Mouse (Mus musculus) hindbrain, embryonic 14.5 days (tissue): ENCODE results near the gene Amdhd2. TPM values are rescaled to one million over a fixed set of nuclear protein-coding genes. Genes with fewer than 3 reads are reported as not detected.

Experiments used
- ATAC-seq: fragments of 200-750 bp; cut with Nextera tagmentation; 2 replicates; pipeline ENCODE4 v1.8.0; 2017; ENCODE audit warnings: moderate number of reproducible peaks, mild to moderate bottlenecking, moderate TSS enrichment, moderate library complexity; ENCODE audit not compliant: low FRiP score
- DNase-seq: peaks from one replicate; pipeline ENCODE4 v3.0.0-alpha.2; 2015; ENCODE audit warnings: low spot score
- H3K27ac ChIP-seq: fragments of 300-500 bp; sonication (generic); 2 replicates; pipeline ENCODE4 v1.5.1; 2014; ENCODE audit warnings: mild to moderate bottlenecking, moderate library complexity
- H3K27me3 ChIP-seq: fragments of 300-500 bp; sonication (generic); 2 replicates; pipeline ENCODE4 v1.6.1; 2014; ENCODE audit warnings: mild to moderate bottlenecking, low read length, mixed read lengths; ENCODE audit not compliant: control insufficient read depth, insufficient read depth
- H3K36me3 ChIP-seq: fragments of 300-500 bp; sonication (generic); replicated peaks from 2 replicates; pipeline ENCODE4 v1.6.1; 2014; ENCODE audit not compliant: control insufficient read depth, insufficient read depth
- H3K4me1 ChIP-seq: fragments of 300-500 bp; sonication (generic); replicated peaks from 2 replicates; pipeline ENCODE4 v1.6.1; 2014; ENCODE audit warnings: antibody characterized with exemption, low read length, mixed read lengths; ENCODE audit not compliant: control insufficient read depth, insufficient read depth
- H3K4me2 ChIP-seq: fragments of 300-500 bp; sonication (generic); replicated peaks from 2 replicates; pipeline ENCODE4 v1.6.1; 2014; ENCODE audit warnings: mild to moderate bottlenecking, moderate library complexity
- H3K4me3 ChIP-seq: fragments of 300-500 bp; sonication (generic); replicated peaks from 2 replicates; pipeline ENCODE4 v1.5.1; 2014; ENCODE audit warnings: mild to moderate bottlenecking, low read length
- H3K9ac ChIP-seq: fragments of 300-500 bp; sonication (generic); 2 replicates; pipeline ENCODE4 v1.6.1; 2014
- H3K9me3 ChIP-seq: fragments of 300-500 bp; sonication (generic); 2 replicates; pipeline ENCODE4 v1.6.1; 2016; ENCODE audit warnings: low read length; ENCODE audit not compliant: control insufficient read depth
- WGBS: fragments of 180-500 bp; shearing (Covaris S2); extraction: QIAGEN DNeasy Blood & Tissue Kit; methylation state at CpG from one replicate; pipeline ENCODE4 v1.1.7; 2014; 5-methylcytosine and 5-hydroxymethylcytosine counted together
- polyA plus RNA-seq: library from polyadenylated mRNA; unstranded; fragments of >200 nt; fragmentation: Nextera tagmentation; extraction: Ambion mirVana; gene quantifications from 2 replicates; pipeline ENCODE4 v1.2.1, GENCODE M21; 2014

Gene Amdhd2
- polyA plus RNA-seq, 1 experiment from 2014 or later: 30.6 TPM

DNA sequence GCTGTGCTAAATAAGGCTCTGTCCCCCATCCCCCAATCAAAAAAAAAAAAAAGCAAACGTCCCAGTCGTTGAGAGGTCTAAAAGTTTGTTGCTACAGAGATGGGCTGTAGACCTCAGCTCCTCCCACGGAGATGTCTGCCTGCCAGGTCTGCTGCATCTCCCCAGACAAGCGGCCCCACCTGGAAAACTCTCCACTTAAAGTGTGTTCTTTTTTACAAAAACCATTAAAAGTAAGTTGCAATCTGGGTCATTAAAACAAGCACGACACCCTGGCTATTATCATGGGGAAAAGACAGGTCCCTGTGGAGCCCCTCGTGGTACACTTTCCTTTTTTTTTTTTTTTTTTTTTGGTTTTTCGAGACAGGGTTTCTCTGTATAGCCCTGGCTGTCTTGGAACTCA is 12.2 kb downstream of the Amdhd2 start:
- Histone ChIP-seq H3K36me3 (peaks cover 11% of the 10 kb centered on the region), H3K4me1 (peaks cover 7% of the 10 kb centered on the region; the same call in 1 of the 2 replicates), H3K9ac (no peak overlapping the region), H3K4me3 (no peak overlapping the region), H3K27me3 (no peaks in the 10 kb centered on the region), H3K9me3 (no peaks in the 10 kb centered on the region), H3K27ac (no peak overlapping the region), H3K4me2 (peak overlapping the region; percentile 55)
- WGBS: 20% methylated on average over 7 of the region's 7 CpGs
- DNase-seq (no peak), ATAC-seq (no peak)

DNA sequence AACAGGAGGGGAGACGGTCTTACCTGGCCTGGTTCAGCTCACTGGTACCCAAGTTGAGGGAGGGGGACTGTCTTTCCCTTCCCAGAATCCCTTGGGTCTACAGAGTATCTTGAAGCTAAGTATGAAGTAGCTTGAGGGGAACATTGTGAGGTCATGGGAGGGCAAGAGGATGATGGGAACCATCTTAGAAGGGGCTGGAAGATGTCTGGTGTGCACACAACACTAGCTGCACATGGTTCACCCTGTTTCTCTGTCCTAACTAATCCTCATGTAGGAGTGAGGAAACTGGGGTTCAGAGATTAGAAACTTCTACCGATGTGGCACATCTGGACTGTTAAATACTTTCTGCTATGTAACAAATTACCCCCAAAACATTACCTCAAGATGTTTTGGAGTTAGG is 12.7 kb downstream of the Amdhd2 start, which contains the start of gene Pdpk1:
Pdpk1 (minus strand) TSS at position 101 of the 400 bp plus-strand sequence.
- H3K27ac ChIP-seq: no peak within 1 kb of the TSS
- H3K4me3 ChIP-seq: peak within 1 kb of the TSS; percentile 27; the same call in 1 of the 2 replicates
- no peaks in the 10 kb centered on the region for H3K27me3 ChIP-seq
- H3K36me3 ChIP-seq: peaks cover 5% of the 10 kb centered on the region
- peaks cover 7% of the 10 kb centered on the region; the same call in 1 of the 2 replicates for H3K4me1 ChIP-seq
- no peak within 1 kb of the TSS; the same call in 1 of the 2 replicates for H3K9ac ChIP-seq
- H3K9me3 ChIP-seq: no peaks in the 10 kb centered on the region
- WGBS: 85% methylated on average over 2 of the region's 2 CpGs
- ATAC-seq (no peak), DNase-seq (no peak)
- peak within 1 kb of the TSS; percentile 55 for H3K4me2 ChIP-seq

DNA sequence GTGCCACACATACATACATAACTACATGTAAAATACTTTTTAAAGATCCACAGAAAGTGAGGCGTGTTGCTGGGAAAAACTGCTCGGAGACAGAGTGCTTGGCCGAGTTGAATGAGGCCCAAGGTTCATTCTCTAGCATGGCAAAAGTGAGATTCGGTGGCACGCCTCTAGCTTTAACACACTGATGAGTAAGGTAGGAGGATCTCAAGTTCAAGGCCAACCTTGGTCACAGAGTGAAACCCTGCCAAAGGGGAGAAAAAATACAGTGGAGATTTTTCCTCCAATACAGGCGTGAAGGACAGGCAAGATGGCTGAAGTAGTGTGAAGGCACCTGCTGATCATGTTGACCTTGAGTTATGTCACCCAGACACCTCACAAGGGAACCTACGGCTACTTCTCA is 14.1 kb downstream of the Amdhd2 start:
- DNase-seq (no peak), ATAC-seq (no peak)
- Histone ChIP-seq H3K9ac (no peak overlapping the region), H3K4me3 (no peak overlapping the region), H3K9me3 (no peaks in the 10 kb centered on the region), H3K4me1 (peaks cover 7% of the 10 kb centered on the region; the same call in 1 of the 2 replicates), H3K27ac (no peak overlapping the region), H3K4me2 (no peak overlapping the region), H3K27me3 (no peaks in the 10 kb centered on the region), H3K36me3 (no peaks in the 10 kb centered on the region)
- 91% methylated on average over 7 of the region's 7 CpGs for WGBS

DNA sequence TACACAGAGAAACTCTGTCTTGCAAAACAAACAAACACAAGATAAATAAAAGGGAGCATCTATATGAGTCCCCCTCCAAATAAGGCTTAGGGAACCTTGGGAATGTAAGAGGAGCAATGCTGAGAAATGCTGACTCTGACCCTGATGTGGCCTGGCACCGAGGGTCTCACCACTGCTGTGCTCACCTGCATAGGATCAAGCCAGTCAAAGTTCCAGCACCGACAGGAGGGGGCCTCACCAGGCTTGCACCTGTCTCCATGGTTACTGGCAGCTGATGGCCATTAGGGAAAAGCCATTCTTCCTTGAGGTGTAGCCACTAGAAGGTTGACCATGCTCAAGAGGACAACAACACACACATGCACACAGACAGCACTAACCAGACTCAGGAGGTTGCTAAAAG is 20.7 kb downstream of the Amdhd2 start:
- no peaks in the 10 kb centered on the region for H3K36me3 ChIP-seq
- no peaks in the 10 kb centered on the region for H3K27me3 ChIP-seq
- WGBS: 57% methylated on average over 2 of the region's 2 CpGs
- H3K4me2 ChIP-seq: no peak overlapping the region
- H3K4me1 ChIP-seq: peaks cover 21% of the 10 kb centered on the region
- H3K9me3 ChIP-seq: no peaks in the 10 kb centered on the region
- H3K4me3 ChIP-seq: no peak overlapping the region
- H3K9ac ChIP-seq: no peak overlapping the region
- ATAC-seq (no peak), DNase-seq (no peak)
- H3K27ac ChIP-seq: no peak overlapping the region

DNA sequence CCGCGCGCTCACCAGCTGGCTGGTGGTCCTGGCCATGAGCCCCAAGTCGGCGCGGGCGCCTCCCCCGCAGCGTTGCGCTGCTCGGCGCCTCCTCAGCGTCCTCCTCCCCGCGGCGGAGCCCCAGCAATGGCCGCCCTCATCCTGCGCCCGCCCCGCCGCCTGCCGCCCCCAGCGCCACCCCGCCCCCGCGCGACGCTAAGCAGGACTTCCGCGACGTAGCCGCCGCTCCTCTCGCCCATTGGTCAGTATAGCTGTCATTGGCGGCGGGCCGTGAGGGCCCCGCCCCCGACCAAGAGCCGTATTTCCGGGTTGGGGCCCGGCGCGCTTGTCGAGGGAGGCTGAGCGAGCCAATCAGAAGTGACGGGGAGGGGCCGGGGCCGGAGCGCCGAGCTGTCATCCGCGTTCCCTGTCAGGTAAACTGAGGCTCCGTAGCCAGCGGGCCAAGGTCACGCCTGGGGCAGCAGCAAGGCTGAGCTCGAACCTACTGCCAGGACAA is 22.1 kb downstream of the Amdhd2 start:
- peaks cover 25% of the 10 kb centered on the region for H3K4me1 ChIP-seq
- WGBS: under 1% methylated on average over 52 of the region's 57 CpGs

DNA sequence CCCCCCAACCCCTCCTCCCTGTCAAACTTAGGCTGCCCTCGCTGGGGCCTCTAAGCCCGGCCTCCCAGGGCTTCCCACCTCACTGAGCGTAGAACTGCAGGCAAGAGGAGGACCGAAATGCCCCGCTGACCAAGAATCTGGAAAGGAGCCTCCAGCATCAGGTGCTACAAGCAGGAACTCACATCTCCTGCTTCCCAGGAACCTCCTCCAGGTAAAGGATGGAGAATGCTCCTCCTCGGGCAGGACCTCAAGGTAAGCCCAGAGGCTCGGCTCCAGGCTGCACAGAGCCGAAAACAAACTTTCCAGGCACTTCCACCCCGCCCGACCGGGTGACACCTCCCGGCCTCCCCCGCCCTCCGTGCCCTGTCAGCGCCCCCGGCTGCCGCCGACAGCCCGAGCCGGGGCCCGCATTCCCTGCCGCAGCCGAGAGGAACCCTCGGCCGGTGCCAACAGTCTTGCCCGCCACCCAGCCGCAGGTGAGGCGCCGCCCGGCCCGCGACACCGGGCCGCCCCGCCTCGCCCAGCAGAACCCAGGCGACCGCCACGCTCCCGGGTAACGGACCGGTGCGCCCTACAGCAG is 22.6 kb downstream of the Amdhd2 start:
- peak overlapping the region; percentile 91 for H3K4me3 ChIP-seq
- peak overlapping the region; percentile 89 for H3K9ac ChIP-seq
- H3K9me3 ChIP-seq: no peaks in the 10 kb centered on the region
- H3K36me3 ChIP-seq: no peaks in the 10 kb centered on the region
- peak overlapping the region; percentile 82 for H3K27ac ChIP-seq
- H3K4me2 ChIP-seq: peak overlapping the region; percentile 84
- WGBS: under 1% methylated on average over 38 of the region's 43 CpGs
- DNase-seq (no peak), ATAC-seq (peak; percentile 35)
- H3K27me3 ChIP-seq: no peaks in the 10 kb centered on the region
- H3K4me1 ChIP-seq: peaks cover 25% of the 10 kb centered on the region

More for the DNA sequence above, 22.1 kb downstream of the Amdhd2 start:
- peak overlapping the region; percentile 84 for H3K4me2 ChIP-seq
- DNase-seq (peak; percentile 98), ATAC-seq (peak; percentile 97)
- no peaks in the 10 kb centered on the region for H3K36me3 ChIP-seq
- H3K27me3 ChIP-seq: no peaks in the 10 kb centered on the region
- peak overlapping the region; percentile 82 for H3K27ac ChIP-seq
- peak overlapping the region; percentile 89 for H3K9ac ChIP-seq
- peak overlapping the region; percentile 91 for H3K4me3 ChIP-seq
- H3K9me3 ChIP-seq: no peaks in the 10 kb centered on the region

DNA sequence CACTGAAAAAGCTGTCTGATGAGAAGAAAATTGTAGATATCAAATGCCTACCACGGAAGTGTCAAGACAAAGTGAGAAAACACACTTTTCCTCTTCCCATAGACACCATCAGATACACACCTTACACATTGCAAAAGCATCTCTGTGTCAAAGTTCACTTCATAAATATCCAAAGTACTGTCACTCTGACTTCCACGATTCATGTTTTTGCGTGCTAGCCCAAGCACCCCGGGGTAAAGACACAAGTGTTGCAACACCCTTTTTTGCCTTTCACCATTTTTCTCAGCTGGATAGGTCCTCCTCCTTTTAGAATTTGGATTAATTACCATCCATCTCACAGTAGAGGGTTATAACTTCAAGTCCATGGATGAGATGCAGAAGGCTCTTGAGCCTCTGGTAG is 23.6 kb downstream of the Amdhd2 start:
- Histone ChIP-seq H3K9me3 (no peaks in the 10 kb centered on the region), H3K4me3 (peak overlapping the region; percentile 91; the same call in 1 of the 2 replicates), H3K27ac (no peak overlapping the region), H3K9ac (peak overlapping the region; percentile 89; the same call in 1 of the 2 replicates), H3K36me3 (no peaks in the 10 kb centered on the region), H3K4me2 (peak overlapping the region; percentile 84), H3K4me1 (peaks cover 25% of the 10 kb centered on the region), H3K27me3 (no peaks in the 10 kb centered on the region)
- 92% methylated on average over 4 of the region's 4 CpGs for WGBS
- ATAC-seq: no peak
- DNase-seq: no peak

DNA sequence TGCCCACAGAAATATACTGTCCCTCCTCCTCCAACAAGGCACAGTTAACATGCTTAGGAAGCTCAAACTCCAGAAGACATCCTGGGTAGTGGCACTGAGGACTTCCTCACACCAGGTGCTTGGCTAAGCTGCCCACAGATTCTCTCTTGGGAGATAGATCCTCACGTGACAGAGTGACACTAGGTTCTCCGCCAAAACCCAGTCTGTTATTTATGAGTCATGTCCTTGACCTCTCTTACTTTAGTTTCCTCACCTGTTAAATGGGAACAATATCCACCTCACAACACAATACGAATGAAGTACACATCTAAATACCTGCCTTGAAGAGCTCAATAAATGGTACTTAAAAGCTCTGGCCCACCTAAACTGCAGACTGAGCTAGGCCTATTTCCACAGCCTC is 24.3 kb downstream of the Amdhd2 start:
- DNase-seq (no peak), ATAC-seq (no peak)
- Histone ChIP-seq H3K4me3 (no peak overlapping the region), H3K9me3 (no peaks in the 10 kb centered on the region), H3K27ac (no peak overlapping the region), H3K4me2 (no peak overlapping the region), H3K36me3 (no peaks in the 10 kb centered on the region), H3K4me1 (peaks cover 25% of the 10 kb centered on the region), H3K9ac (no peak overlapping the region), H3K27me3 (no peaks in the 10 kb centered on the region)
- WGBS: 90% methylated on average over 3 of the region's 3 CpGs

DNA sequence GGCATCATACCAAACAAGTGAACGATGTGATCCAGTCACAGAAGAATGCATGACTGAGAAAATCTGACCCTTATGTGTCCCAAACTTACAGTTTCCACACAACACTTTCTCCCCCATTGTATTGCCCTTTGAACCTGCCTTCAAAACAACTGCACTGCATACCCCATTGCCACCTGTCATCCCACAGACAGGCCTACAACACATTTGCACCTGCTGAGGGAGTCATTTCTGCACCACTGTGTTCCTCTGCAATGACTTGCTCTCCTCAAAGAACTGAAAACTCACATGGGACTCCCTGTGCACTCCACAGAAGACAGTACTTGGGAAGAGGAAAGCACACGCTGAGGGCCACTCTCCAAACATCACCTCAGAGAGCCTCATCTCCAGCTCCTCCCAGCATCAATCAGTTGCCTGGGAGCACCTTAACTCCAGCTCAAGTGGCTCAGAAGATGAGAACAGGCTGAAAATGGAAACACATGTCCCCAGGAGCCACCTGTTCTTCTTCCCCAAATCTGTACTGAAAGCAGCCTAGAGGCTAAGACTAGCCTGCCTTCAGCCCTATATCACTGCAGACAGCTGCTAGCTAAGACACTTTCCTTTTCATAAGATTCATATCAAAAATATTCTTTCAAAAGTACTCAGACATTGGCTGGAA is 26.2 kb downstream of the Amdhd2 start:
- Histone ChIP-seq H3K9me3 (no peaks in the 10 kb centered on the region), H3K4me3 (no peak overlapping the region), H3K9ac (no peak overlapping the region), H3K36me3 (no peaks in the 10 kb centered on the region), H3K27me3 (no peaks in the 10 kb centered on the region), H3K4me2 (no peak overlapping the region), H3K4me1 (peaks cover 19% of the 10 kb centered on the region), H3K27ac (no peak overlapping the region)
- 81% methylated on average over 2 of the region's 2 CpGs for WGBS
- no peak for ATAC-seq
- no peak for DNase-seq
